Mouse (Mus musculus): Measurements from ENCODE around the gene Gm27029.
"Not testable (repeated sequence)": the region's sequence is repeated elsewhere in the genome, so short reads cannot be mapped to it uniquely, and the experiment has no call there.

Gm27029 gene

DNA sequence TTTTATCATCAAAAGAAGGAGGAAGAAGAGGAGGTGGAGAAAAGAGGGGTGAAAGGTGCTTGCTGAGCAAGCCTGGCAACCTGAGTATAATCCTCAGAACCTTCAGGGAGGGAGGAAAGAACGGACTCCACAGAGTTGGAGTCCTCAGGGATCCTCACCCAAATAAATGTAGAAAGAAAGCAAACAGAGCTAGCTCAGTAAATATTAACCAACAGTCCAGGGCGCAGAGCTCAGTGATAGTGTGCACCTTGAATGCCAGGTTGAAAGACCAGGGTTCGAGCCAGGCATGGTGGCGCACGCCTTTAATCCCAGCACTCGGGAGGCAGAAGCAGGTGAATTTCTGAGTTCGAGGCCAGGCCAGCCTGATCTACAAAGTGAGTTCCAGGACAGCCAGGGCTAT, 31.0 kb upstream of the Gm27029 start:
- no peak for DNase-seq

- no peak for DNase-seq
Observed at GRCm38 (mm10) chr11:101454702-101455101, 30.1 kb upstream of the Gm27029 start.

DNA sequence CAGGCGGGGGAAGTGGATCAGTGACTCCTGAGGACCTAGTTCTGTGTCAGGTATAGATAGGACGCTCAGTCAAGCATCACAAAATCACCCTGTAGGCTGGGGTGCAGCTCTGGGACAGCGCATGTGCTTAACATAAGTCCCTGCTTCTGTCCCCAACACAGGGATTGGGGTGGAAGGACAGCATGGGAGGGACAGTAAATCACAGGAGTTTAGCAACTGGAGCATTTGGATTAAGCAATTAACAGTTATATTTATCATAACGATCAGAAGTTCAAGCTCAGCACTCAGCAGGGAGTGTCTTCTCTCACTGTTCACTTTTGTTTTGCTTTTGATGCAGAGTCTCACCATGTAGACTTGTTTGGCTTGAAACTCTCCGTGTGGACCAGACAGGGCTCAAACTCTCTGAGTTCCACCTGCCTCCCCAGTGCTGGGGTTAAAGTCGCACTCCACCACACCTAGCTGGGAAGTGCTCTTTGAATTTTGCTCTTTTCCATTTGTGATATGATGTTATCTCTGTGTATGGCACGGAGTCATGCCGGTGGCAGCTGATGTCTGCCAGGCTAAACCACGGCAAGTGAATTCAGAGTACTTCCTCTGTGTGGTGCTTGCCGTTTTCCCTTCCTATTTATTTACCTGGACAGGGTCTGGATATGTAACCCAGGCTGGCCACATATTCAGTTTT, 27.6 kb upstream of the Gm27029 start:
- DNase-seq = no peak

- DNase-seq = no peak
Observed at GRCm38 (mm10) chr11:101451536-101451935, 26.9 kb upstream of the Gm27029 start.

- no peak for DNase-seq
Observed at GRCm38 (mm10) chr11:101450394-101450793, 25.8 kb upstream of the Gm27029 start.

DNA sequence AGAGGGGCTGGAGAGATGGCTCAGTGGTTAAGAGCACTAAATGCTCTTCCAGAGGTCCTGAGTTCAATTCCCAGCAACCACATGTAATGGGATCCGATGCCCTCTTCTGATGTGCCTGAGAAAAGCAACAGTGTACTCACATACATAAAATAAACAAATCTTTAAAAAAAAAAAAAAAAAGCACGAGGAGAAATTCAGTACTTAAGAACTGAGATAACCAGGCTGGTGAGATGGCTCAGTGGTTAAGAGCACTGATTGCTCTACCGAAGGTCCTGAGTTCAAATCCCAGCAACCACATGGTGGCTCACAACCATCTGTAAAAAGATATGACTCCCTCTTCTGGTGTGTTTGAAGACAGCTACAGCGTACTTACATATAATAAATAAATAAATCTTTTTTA, 25.0 kb upstream of the Gm27029 start:
- DNase-seq = not testable (repeated sequence)

DNA sequence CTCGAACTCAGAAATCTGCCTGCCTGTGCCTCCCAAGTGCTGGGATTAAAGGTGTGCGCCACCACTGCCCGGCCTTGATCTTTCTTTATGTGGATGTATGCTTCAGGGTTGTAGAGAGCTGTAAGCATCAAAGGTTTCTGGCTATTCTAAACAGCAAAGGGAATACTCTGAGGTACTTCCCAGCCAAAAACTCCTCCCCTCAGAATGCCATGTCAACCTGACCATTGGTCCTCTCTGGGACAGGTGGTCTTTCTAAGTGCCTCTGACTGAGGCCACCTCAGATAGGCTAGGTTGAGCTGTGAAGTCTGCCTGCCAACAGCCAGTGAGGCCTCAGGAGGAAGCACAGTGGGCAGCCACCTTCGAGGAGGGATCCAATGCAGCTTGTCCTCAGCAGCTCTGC, 24.3 kb upstream of the Gm27029 start:
- no peak for DNase-seq

GRCm38 (mm10) chr11:101448274-101448746, 23.7 kb upstream of the Gm27029 start, which contains the start of gene Ifi35:
TSS of gene Ifi35 (plus strand) at chr11:101448407.
- peak; percentile 85 to 87 for DNase-seq

GRCm38 (mm10) chr11:101447786-101448185, 23.2 kb upstream of the Gm27029 start:
- no peak for DNase-seq

GRCm38 (mm10) chr11:101446860-101447259, 22.3 kb upstream of the Gm27029 start:
- not testable (repeated sequence) for DNase-seq

- DNase-seq = no peak
Observed at GRCm38 (mm10) chr11:101446319-101446718, 21.7 kb upstream of the Gm27029 start.

GRCm38 (mm10) chr11:101442760-101443159, 18.2 kb upstream of the Gm27029 start:
- no peak for DNase-seq

GRCm38 (mm10) chr11:101442127-101442693, 17.6 kb upstream of the Gm27029 start, which contains the start of gene Rpl27:
TSS of gene Rpl27 (plus strand) at chr11:101442298.
- peak; percentile 97 to 99 for DNase-seq

DNA sequence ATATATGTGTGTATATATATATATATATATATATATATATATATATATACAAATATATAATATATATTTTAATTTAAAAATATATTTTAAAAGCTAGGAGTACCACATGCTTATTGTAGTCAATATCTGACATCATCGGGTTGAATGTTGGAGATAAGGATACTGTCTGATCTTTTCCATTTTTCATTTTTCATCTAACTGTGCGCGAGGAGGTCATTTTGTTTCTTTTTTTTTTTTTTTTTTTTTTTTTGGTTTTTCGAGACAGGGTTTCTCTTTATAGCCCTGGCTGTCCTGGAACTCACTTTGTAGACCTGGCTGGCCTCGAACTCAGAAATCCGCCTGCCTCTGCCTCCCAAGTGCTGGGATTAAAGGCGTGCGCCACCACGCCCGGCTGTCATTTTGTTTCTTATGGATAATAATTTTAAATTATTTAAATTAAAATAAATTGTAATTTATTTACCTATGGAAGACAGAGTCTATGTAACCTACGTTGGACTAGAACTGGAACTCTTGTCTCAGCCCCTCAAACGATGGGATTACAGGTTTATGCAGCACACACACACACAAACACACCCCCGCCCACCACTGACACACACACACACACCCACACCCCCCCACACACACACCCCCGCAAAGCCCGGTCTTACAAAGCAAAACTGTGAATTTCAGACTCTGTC, 17.0 kb upstream of the Gm27029 start:
- DNase-seq = not testable (repeated sequence)

- DNase-seq = not testable (repeated sequence)
Observed at GRCm38 (mm10) chr11:101438006-101438405, 13.4 kb upstream of the Gm27029 start.

DNA sequence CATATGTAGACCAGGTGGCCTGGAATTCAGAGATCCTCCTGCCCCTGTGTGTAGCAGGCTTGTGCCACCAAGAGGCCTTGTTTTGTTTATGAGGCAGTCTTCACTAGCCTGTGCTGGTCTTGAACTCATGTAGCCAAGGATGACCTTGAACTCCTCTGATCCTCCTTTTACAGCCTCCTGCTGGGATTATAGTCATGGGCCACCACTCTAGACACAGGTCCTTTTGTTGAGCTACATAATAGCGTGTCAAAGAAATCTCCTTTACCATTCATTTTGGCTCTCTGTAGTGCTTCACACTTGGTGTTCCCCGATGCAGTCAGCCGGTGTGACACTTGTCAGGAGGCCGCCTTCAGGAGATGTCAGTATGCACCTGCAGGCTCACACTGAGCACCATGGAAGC, 12.3 kb upstream of the Gm27029 start:
- no peak for DNase-seq

DNA sequence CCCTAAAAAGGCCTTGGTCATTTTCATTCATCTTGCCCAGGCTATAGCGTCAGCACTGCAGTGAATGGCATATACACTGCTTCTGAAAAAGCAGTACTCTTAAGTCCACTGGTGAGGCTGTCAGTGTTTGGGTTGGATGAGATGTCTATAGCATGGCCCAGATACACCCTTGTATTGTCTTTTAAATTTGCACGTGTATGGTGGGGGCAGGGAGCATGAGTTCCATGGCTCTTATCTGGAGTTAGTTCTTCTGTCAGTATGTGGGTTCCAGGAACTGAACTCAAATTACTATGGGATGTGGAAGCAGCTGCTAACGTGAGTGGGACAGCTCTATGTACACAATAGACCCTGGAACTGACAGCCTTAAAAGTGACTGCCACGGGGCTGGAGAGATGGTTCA, 11.2 kb upstream of the Gm27029 start:
- DNase-seq = no peak

- no peak for DNase-seq
Observed at GRCm38 (mm10) chr11:101433396-101433795, 8.8 kb upstream of the Gm27029 start.

DNA sequence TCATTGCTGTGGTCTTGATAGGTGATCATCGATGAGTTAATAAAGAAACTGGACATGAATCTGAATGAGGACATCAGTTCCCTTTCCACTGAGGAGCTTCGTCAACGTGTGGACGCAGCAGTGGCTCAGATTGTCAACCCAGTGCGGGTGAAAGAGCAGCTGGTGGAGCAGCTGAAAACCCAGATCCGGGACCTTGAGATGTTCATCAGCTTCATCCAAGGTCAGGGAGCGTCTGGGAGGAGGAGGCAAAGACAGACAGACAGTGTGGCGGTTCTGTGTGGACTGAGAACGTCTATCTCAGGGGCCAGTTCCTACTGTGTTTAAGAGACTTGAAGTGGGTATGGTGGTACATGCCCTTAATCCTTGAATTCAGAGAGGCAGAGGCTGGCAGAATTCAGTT, 6.7 kb upstream of the Gm27029 start:
- DNase-seq = no peak

GRCm38 (mm10) chr11:101426165-101426564, 1.6 kb upstream of the Gm27029 start:
- DNase-seq = no peak

DNA sequence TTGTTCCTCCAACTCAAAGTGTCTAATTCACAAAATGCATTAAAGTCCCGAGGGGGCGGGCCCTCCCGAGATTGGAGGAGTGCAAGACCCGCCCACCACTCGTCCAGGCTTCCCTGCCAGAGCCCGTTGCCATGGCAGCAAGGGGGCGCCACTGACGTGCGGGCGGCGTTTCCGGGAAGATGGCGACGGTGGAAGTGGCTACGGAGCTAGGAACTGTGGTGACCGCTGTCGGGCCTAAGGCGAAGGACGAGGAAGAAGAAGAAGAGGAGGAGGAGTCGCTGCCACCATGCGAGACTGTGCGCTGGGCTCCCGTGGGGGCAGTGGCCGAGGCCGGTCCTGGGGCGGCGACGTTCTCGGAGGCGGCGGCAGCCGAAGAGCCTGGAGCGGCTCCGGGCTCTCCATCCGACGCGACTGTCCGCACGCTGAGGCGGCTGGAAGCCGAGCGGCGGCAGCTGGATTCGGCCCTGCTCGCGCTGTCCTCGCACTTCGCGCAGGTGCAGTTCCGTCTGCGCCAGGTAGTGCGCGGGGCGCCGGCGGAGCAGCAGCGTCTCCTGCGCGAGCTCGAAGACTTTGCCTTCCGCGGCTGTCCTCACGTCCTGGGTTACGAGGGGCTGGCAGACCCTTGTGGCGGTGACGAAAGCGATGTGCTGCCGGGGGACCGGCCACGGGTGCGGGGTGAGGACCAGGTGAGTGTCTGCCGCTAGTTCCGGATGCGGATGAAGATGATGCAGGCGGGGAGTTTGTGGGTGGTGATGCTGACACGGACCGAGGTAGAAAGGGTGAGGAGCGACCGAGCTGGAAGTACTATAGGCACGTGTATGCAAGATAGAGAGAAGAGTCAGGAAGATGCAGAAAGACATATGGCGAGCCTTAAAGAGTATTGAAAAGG, 573 bp upstream of the Gm27029 start, which contains the start of the genes Rundc1 and Ptges3l:
Rundc1 (plus strand) TSS at position 161 of the 889 bp plus-strand sequence.
Ptges3l (minus strand) TSS at position 409 of the 889 bp plus-strand sequence.
- DNase-seq = peak; percentile 96 to 97

DNA sequence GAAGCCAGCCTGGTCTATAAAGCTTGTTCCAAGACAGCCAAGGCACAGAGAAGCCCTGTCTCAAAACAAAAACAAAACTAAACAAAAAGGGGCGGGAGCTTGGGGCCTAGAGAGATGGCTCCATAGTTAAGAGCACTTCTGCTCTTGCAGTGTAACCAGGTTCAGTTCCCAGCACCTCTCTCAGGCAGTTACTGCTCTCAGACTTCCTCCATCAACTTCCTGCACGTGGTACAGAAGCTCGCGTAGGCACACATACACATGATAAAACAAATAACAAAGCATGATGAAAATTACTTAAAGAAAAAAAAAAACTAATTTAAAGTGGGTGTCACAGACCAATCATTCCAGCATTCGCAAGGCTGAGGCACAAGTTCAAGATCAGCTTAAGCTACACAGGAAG, 4.4 kb downstream of the Gm27029 start:
- DNase-seq = no peak

GRCm38 (mm10) chr11:101419610-101420009, 5.0 kb downstream of the Gm27029 start:
- no peak for DNase-seq
